Mouse (Mus musculus): ENCODE results near the gene Tagln.

Tagln gene

GRCm38 (mm10) chr9:45906355-45907077 is 29.3 kb downstream of the Tagln start, which contains the start of the genes Pcsk7 and Rnf214:
Pcsk7 (plus strand) TSS chr9:45906497.
Rnf214 (minus strand) TSS chr9:45906911.
- DNase-seq (ENCODE audit: low spot score) = peak; percentile 93

- no peak for DNase-seq (ENCODE audit: low spot score)
Observed at GRCm38 (mm10) chr9:45905811-45906237, 30.0 kb downstream of the Tagln start.

- DNase-seq (ENCODE audit: low spot score) = no peak
Observed at GRCm38 (mm10) chr9:45905196-45905595, 30.7 kb downstream of the Tagln start.

GRCm38 (mm10) chr9:45893681-45894080 is 42.2 kb downstream of the Tagln start:
- DNase-seq (ENCODE audit: low spot score) = no peak
